9 mouse cellular contexts compared by ENCODE assay signal in the genomic region with DNA sequence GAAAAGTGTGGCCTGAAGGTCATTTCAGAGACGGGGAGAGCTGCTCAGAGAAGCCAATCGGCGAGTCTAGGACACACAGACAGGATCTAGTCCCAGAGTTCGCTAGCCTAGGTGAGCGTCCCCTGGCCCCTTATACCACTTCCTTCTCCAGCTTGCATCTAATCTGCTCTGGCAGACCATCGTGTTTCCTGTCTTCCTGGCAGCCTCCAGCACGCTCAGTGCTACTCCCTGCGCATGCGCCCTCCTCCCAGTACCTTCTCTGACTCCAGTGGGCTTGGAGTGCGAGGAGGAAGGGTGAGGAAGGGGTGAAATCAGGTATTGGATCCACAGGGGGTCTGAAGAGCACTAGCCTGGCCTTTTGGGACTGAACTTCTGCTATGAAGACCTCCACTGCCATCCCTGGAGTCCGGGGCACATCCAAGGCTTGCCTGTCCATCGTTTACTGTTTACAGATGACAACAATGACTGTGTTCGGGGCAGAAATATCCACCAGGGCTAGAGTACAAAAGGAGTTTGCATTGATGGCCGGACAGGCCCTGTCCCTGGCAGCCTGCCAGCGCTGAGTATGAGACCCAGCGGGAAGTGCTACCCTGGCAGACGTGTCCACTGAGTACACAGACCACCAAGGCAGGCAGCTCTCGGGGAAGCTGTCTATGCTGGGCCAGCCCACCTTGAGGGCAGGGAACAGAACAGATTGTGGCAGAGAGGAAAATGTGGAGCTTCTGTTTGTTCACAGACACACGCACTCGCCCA. TPM values are rescaled to one million over a fixed set of nuclear protein-coding genes. Genes with fewer than 3 reads are reported as not detected.
A peak's percentile ranks its signal among the peaks of the same experiment; 100 is the strongest.
DNase-seq lines count a peak whose midpoint lies in the region; ATAC-seq and TF ChIP-seq lines count a peak whose summit lies in the region.
"Had no signal": no experiment of that assay in that cellular context is flagged by ENCODE, and none has a peak within 500 bp of the region (broad histone marks: within the 10 kb centered on the region; RNA-seq: fewer than 3 reads in every experiment).

No protein-coding gene starts in this region.

- 66% methylated on average over 20 of the region's 20 CpGs for WGBS in forebrain, embryonic 13.5 days
- 72% methylated on average over 20 of the region's 20 CpGs for WGBS in forebrain, embryonic 12.5 days
- 19% methylated on average over 20 of the region's 20 CpGs for WGBS in cerebellum, adult 2 months
- WGBS in heart, embryonic 16.5 days = 44% methylated on average over 20 of the region's 20 CpGs
- WGBS in limb, embryonic 10.5 days = 83% methylated on average over 20 of the region's 20 CpGs
- 77% methylated on average over 20 of the region's 20 CpGs for WGBS in midbrain, embryonic 11.5 days

- H3K36me3 ChIP-seq in forebrain, embryonic 13.5 days (ENCODE audit: poor library complexity, severe bottlenecking) = no peaks in the 10 kb centered on the region
- H3K36me3 ChIP-seq in forebrain, embryonic 12.5 days (replicated peaks) = no peaks in the 10 kb centered on the region
- H3K36me3 ChIP-seq in heart, embryonic 16.5 days (ENCODE audit: control insufficient read depth, insufficient read depth) = no peaks in the 10 kb centered on the region
- H3K36me3 ChIP-seq in limb, embryonic 10.5 days = no peaks in the 10 kb centered on the region
- H3K36me3 ChIP-seq in midbrain, embryonic 11.5 days (ENCODE audit: control insufficient read depth, insufficient read depth, low read length) = no peaks in the 10 kb centered on the region

- H3K27me3 ChIP-seq in forebrain, embryonic 13.5 days = no peaks in the 10 kb centered on the region
- no peaks in the 10 kb centered on the region for H3K27me3 ChIP-seq in forebrain, embryonic 12.5 days
- H3K27me3 ChIP-seq in cerebellum, adult 2 months (ENCODE audit: control insufficient read depth, insufficient read depth, low read length) = no peaks in the 10 kb centered on the region
- no peaks in the 10 kb centered on the region for H3K27me3 ChIP-seq in heart, embryonic 16.5 days (ENCODE audit: control insufficient read depth, insufficient read depth, low read length)
- H3K27me3 ChIP-seq in limb, embryonic 10.5 days (ENCODE audit: low read depth, poor library complexity, severe bottlenecking) = no peaks in the 10 kb centered on the region
- H3K27me3 ChIP-seq in midbrain, embryonic 11.5 days (ENCODE audit: control insufficient read depth, insufficient read depth, low read length) = no peaks in the 10 kb centered on the region

- H3K4me1 ChIP-seq in forebrain, embryonic 13.5 days = peaks cover 6% of the 10 kb centered on the region
- peaks cover 6% of the 10 kb centered on the region for H3K4me1 ChIP-seq in forebrain, embryonic 12.5 days
- 0 out of 2 replicates have a peak, but pooled peaks cover 2% of the 10 kb centered on the region for H3K4me1 ChIP-seq in cerebellum, adult 2 months (ENCODE audit: control insufficient read depth, insufficient read depth, low read length)
- peaks cover 6% of the 10 kb centered on the region for H3K4me1 ChIP-seq in heart, embryonic 16.5 days (ENCODE audit: control insufficient read depth, insufficient read depth, low read length)
- H3K4me1 ChIP-seq in limb, embryonic 10.5 days = peaks cover 25% of the 10 kb centered on the region
- no peaks in the 10 kb centered on the region for H3K4me1 ChIP-seq in midbrain, embryonic 11.5 days (ENCODE audit: control insufficient read depth, insufficient read depth, low read length)

- TF ChIP-seq CTCF in cerebellum, adult 2 months (IDR thresholded peaks at IDR 0.05; ENCODE audit: borderline replicate concordance, insufficient read depth, low read depth, low read length) = no peak

- H3K27ac ChIP-seq in forebrain, embryonic 13.5 days = no peak overlapping the region
- no peak overlapping the region; the same call in 1 of the 2 replicates for H3K27ac ChIP-seq in forebrain, embryonic 12.5 days
- H3K27ac ChIP-seq in cerebellum, adult 2 months (ENCODE audit: insufficient read depth, low read length) = no peak overlapping the region
- peak overlapping the region; percentile 57 for H3K27ac ChIP-seq in heart, embryonic 16.5 days (ENCODE audit: low read length)
- peak overlapping the region; percentile 36; the same call in 1 of the 2 replicates for H3K27ac ChIP-seq in limb, embryonic 10.5 days
- H3K27ac ChIP-seq in midbrain, embryonic 11.5 days (ENCODE audit: low read depth, low read length) = no peak overlapping the region

- peak; percentile 48 to 51 for DNase-seq in cerebellum, adult 2 months
- DNase-seq in limb, embryonic 10.5 days (ENCODE audit: low spot score) = no peak
- DNase-seq in midbrain, embryonic 11.5 days (ENCODE audit: low spot score, missing footprints) = no peak
- DNase-seq in thymus, postnatal 25 days = peak; percentile 72

- no peak overlapping the region for H3K4me2 ChIP-seq in forebrain, embryonic 13.5 days
- no peak overlapping the region for H3K4me2 ChIP-seq in forebrain, embryonic 12.5 days
- peak overlapping the region; percentile 44 for H3K4me2 ChIP-seq in heart, embryonic 16.5 days (ENCODE audit: low read depth, low read length)
- H3K4me2 ChIP-seq in midbrain, embryonic 11.5 days = no peak overlapping the region

- ATAC-seq in forebrain, embryonic 13.5 days = peak; percentile 39; the same call in 1 of the 2 replicates
- no peak for ATAC-seq in forebrain, embryonic 12.5 days (ENCODE audit: low FRiP score)
- no peak; the same call in 1 of the 2 replicates for ATAC-seq in heart, embryonic 16.5 days (replicated peaks; ENCODE audit: extremely low read depth, insufficient read depth, low FRiP score)
- peak; percentile 53; the same call in 1 of the 2 replicates for ATAC-seq in midbrain, embryonic 11.5 days (ENCODE audit: low FRiP score)
- ATAC-seq in erythroblast, adult 5-6 weeks (replicated peaks; ENCODE audit: low FRiP score, poor library complexity, severe bottlenecking) = no peak

- no peak overlapping the region for H3K4me3 ChIP-seq in forebrain, embryonic 13.5 days
- H3K4me3 ChIP-seq in forebrain, embryonic 12.5 days (replicated peaks) = no peak overlapping the region
- peak overlapping the region; percentile 51 for H3K4me3 ChIP-seq in cerebellum, adult 2 months (replicated peaks; ENCODE audit: insufficient read depth, low read depth, low read length)
- H3K4me3 ChIP-seq in heart, embryonic 16.5 days (ENCODE audit: low read length) = no peak overlapping the region
- no peak overlapping the region for H3K4me3 ChIP-seq in limb, embryonic 10.5 days
- H3K4me3 ChIP-seq in midbrain, embryonic 11.5 days (ENCODE audit: low read depth, low read length) = no peak overlapping the region
- H3K4me3 ChIP-seq: erythroblast, embryonic 14.5 days had no signal

- no peak for TF ChIP-seq POLR2A in cerebellum, adult 2 months (IDR thresholded peaks at IDR 0.05; ENCODE audit: borderline replicate concordance, insufficient read depth, low read length)

- no peak overlapping the region for H3K9ac ChIP-seq in forebrain, embryonic 13.5 days
- no peak overlapping the region for H3K9ac ChIP-seq in forebrain, embryonic 12.5 days
- peak overlapping the region; percentile 5; the same call in 1 of the 2 replicates for H3K9ac ChIP-seq in heart, embryonic 16.5 days (ENCODE audit: low read length)
- H3K9ac ChIP-seq in midbrain, embryonic 11.5 days (ENCODE audit: low read length) = no peak overlapping the region

- no peaks in the 10 kb centered on the region for H3K9me3 ChIP-seq in forebrain, embryonic 13.5 days (replicated peaks)
- H3K9me3 ChIP-seq in forebrain, embryonic 12.5 days = no peaks in the 10 kb centered on the region
- H3K9me3 ChIP-seq in heart, embryonic 16.5 days (replicated peaks; ENCODE audit: control insufficient read depth, low read length) = no peaks in the 10 kb centered on the region
- no peaks in the 10 kb centered on the region for H3K9me3 ChIP-seq in limb, embryonic 10.5 days (replicated peaks)
- no peaks in the 10 kb centered on the region for H3K9me3 ChIP-seq in midbrain, embryonic 11.5 days (ENCODE audit: control insufficient read depth, low read length)

RNA-seq across cellular contexts. Expression of a gene that starts 1.9 kb away (rescaled TPM):
- 8.9 and 9.1 TPM in 2 replicates for polyA plus RNA-seq in forebrain, embryonic 13.5 days (2015; fragmentation: Nextera tagmentation; extraction: Ambion mirVana)
- 10.0 and 10.9 TPM in 2 replicates for polyA plus RNA-seq in forebrain, embryonic 12.5 days (2016; fragmentation: Nextera tagmentation; extraction: Ambion mirVana)
- polyA plus RNA-seq in cerebellum, adult 2 months (2012; rRNA removed) = 9.9 and 10.3 TPM in 2 replicates
- polyA plus RNA-seq in heart, embryonic 16.5 days (2015; fragmentation: Nextera tagmentation; extraction: Ambion mirVana) = 48.8 and 51.0 TPM in 2 replicates
- 17.5 and 19.8 TPM in 2 replicates for polyA plus RNA-seq in limb, embryonic 10.5 days (2016; fragmentation: Nextera tagmentation; extraction: Ambion mirVana)
- polyA plus RNA-seq in midbrain, embryonic 11.5 days (2014; fragmentation: Nextera tagmentation; extraction: Ambion mirVana) = 18.0 and 19.0 TPM in 2 replicates
- total RNA-seq in erythroblast, adult 5-6 weeks (2015; ENCODE audit: low replicate concordance) = not detected in 2 replicates
- not detected in 2 replicates for total RNA-seq in erythroblast, adult 5-6 weeks (2017; ENCODE audit: low replicate concordance)

Comparison
In these comparisons a context has a peak if more than half of its experiments do, and no peak if none do; other contexts are left out.
1. ATAC-seq: peak in forebrain, embryonic 13.5 days (single experiment) and midbrain, embryonic 11.5 days (single experiment); none in forebrain, embryonic 12.5 days (single experiment), heart, embryonic 16.5 days (single experiment) and erythroblast, adult 5-6 weeks (single experiment).
2. H3K27ac ChIP-seq: peak in heart, embryonic 16.5 days (single experiment) and limb, embryonic 10.5 days (single experiment); none in forebrain, embryonic 13.5 days (single experiment), forebrain, embryonic 12.5 days (single experiment), cerebellum, adult 2 months (single experiment) and midbrain, embryonic 11.5 days (single experiment).
3. DNase-seq: peak in cerebellum, adult 2 months (2 of 2) and thymus, postnatal 25 days (single experiment); none in limb, embryonic 10.5 days (single experiment) and midbrain, embryonic 11.5 days (single experiment).